In the genomic region with DNA sequence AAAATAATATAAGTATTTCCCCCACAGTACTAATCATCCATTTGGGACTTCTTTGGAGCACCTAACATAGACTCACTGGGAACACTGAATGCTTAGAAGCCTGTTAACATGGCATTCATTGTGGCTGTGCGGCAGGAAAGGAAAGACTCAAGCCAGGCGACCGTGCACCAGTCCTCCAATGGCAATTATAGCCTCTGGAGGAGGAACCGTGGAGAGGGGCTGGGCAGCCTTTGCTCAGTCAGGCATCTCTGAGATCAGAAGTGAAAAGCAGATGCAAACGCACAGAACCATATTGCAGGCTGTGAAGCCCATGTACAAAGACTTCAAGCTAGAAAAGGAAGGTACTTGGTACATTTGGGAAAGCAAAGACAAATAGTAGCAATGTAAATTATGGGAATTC, we compare ENCODE assay signal across 16 mouse cellular contexts. TPM values are rescaled to one million over a fixed set of nuclear protein-coding genes. Genes with fewer than 3 reads are reported as not detected.
DNase-seq lines count a peak whose midpoint lies in the region; ATAC-seq lines count a peak whose summit lies in the region.
"Had no signal": no experiment of that assay in that cellular context is flagged by ENCODE, and none has a peak within 500 bp of the region (broad histone marks: within the 10 kb centered on the region; RNA-seq: fewer than 3 reads in every experiment).

No protein-coding gene starts in this region.

- no peaks in the 10 kb centered on the region for H3K9me3 ChIP-seq in kidney, embryonic 16.5 days (ENCODE audit: low read length)
- no peaks in the 10 kb centered on the region for H3K9me3 ChIP-seq in forebrain, embryonic 12.5 days
- H3K9me3 ChIP-seq: limb, embryonic 10.5 days; liver, embryonic 12.5 days; lung, embryonic 15.5 days; megakaryocyte, embryonic 14.5 days had no signal

- no peaks in the 10 kb centered on the region for H3K27me3 ChIP-seq in kidney, embryonic 16.5 days (ENCODE audit: insufficient read depth, low read length)
- H3K27me3 ChIP-seq in forebrain, embryonic 12.5 days: no peaks in the 10 kb centered on the region
- H3K27me3 ChIP-seq: liver, embryonic 12.5 days; lung, embryonic 15.5 days had no signal

- H3K4me1 ChIP-seq in kidney, embryonic 16.5 days (ENCODE audit: insufficient read depth, low read length): peaks cover 28% of the 10 kb centered on the region
- H3K4me1 ChIP-seq in forebrain, embryonic 12.5 days: peaks cover 21% of the 10 kb centered on the region

- no peak overlapping the region for H3K9ac ChIP-seq in kidney, embryonic 16.5 days (replicated peaks; ENCODE audit: low read length)
- no peak overlapping the region for H3K9ac ChIP-seq in forebrain, embryonic 12.5 days
- H3K9ac ChIP-seq: liver, embryonic 12.5 days; lung, embryonic 15.5 days had no signal

- no peak overlapping the region for H3K4me3 ChIP-seq in kidney, embryonic 16.5 days (ENCODE audit: low read length)
- H3K4me3 ChIP-seq in forebrain, embryonic 12.5 days (replicated peaks): no peak overlapping the region
- H3K4me3 ChIP-seq: limb, embryonic 10.5 days; liver, embryonic 12.5 days; lung, embryonic 15.5 days; megakaryocyte, embryonic 14.5 days had no signal

- no peaks in the 10 kb centered on the region for H3K36me3 ChIP-seq in kidney, embryonic 16.5 days (ENCODE audit: insufficient read depth, low read length)
- H3K36me3 ChIP-seq in forebrain, embryonic 12.5 days (replicated peaks): no peaks in the 10 kb centered on the region
- H3K36me3 ChIP-seq: limb, embryonic 10.5 days; liver, embryonic 12.5 days; lung, embryonic 15.5 days had no signal

- H3K4me2 ChIP-seq in kidney, embryonic 16.5 days (replicated peaks; ENCODE audit: low read depth, low read length): no peak overlapping the region
- H3K4me2 ChIP-seq in forebrain, embryonic 12.5 days: no peak overlapping the region
- H3K4me2 ChIP-seq: liver, embryonic 12.5 days; lung, embryonic 15.5 days had no signal

- no peak overlapping the region for H3K27ac ChIP-seq in kidney, embryonic 16.5 days (ENCODE audit: low read length)
- peak overlapping the region; percentile 37; the same call in 1 of the 2 replicates for H3K27ac ChIP-seq in forebrain, embryonic 12.5 days
- H3K27ac ChIP-seq: limb, embryonic 10.5 days; liver, embryonic 12.5 days; lung, embryonic 15.5 days had no signal

- DNase-seq in cerebellum, postnatal 10 days: peak; percentile 34 to 53
- DNase-seq in kidney, postnatal 10 days: no peak
- DNase-seq in adipocyte (ENCODE audit: low spot score): no peak
- no peak for DNase-seq in thymus, postnatal 25 days
- DNase-seq: adrenal gland, postnatal 14 days; cerebellum, adult 9-11 months; layer of hippocampus, postnatal 36 days; right cerebral cortex, postnatal 14 days had no signal

- 16% methylated on average over 5 of the region's 5 CpGs for WGBS in kidney, embryonic 16.5 days
- 4% methylated on average over 5 of the region's 5 CpGs for WGBS in forebrain, embryonic 12.5 days

- no peak for ATAC-seq in cerebellum, adult (ENCODE audit: insufficient number of reproducible peaks, low FRiP score, low TSS enrichment)
- peak; percentile 27; the same call in 1 of the 2 replicates for ATAC-seq in kidney, embryonic 16.5 days (ENCODE audit: low FRiP score, low TSS enrichment)
- peak; percentile 61; the same call in 1 of the 2 replicates for ATAC-seq in forebrain, embryonic 12.5 days (ENCODE audit: low FRiP score)
- ATAC-seq in neutrophil, adult 5-6 weeks (ENCODE audit: extremely low read depth, insufficient number of reproducible peaks, low FRiP score, poor library complexity, severe bottlenecking): 0 out of 2 replicates have a peak, but pooled peaks have one; percentile 19
- ATAC-seq: liver, embryonic 12.5 days had no signal

RNA-seq across cellular contexts. Expression of gene Ubl3, which starts 20.4 kb away (rescaled TPM):
- polyA plus RNA-seq in kidney, embryonic 16.5 days (2015; fragmentation: Nextera tagmentation; extraction: Ambion mirVana): 49.2 and 76.4 TPM in 2 replicates
- 92.0 and 94.6 TPM in 2 replicates for polyA plus RNA-seq in forebrain, embryonic 12.5 days (2016; fragmentation: Nextera tagmentation; extraction: Ambion mirVana)
- 186 and 187 TPM in 2 replicates for total RNA-seq in neutrophil, adult 5-6 weeks (2017)

Comparison
In these comparisons a context has a peak if more than half of its experiments do, and no peak if none do; other contexts are left out.
1. DNase-seq: peak in cerebellum, postnatal 10 days (2 of 2); none in kidney, postnatal 10 days (single experiment), adipocyte (single experiment) and thymus, postnatal 25 days (single experiment).